In genomic region chr2:144269306-144269650, GRCm38 (mm10) we compare ENCODE assay signal across 9 mouse cellular contexts. TPM values are rescaled to one million over a fixed set of nuclear protein-coding genes. Genes with fewer than 3 reads are reported as not detected.
A peak's percentile ranks its signal among the peaks of the same experiment; 100 is the strongest.
DNase-seq lines count a peak whose midpoint lies in the region; ATAC-seq and TF ChIP-seq lines count a peak whose summit lies in the region.
"Had no signal": no experiment of that assay in that cellular context is flagged by ENCODE, and none has a peak within 500 bp of the region (broad histone marks: within the 10 kb centered on the region; RNA-seq: fewer than 3 reads in every experiment).

No protein-coding gene starts in this region.

- peak overlapping the region; percentile 97 for H3K4me3 ChIP-seq in heart, adult 2 months
- H3K4me3 ChIP-seq in C2C12 (ENCODE audit: insufficient read depth, poor library complexity, severe bottlenecking) = peak overlapping the region; percentile 96
- H3K4me3 ChIP-seq in forebrain, embryonic 15.5 days = peak overlapping the region; percentile 93
- peak overlapping the region; percentile 94 for H3K4me3 ChIP-seq in liver, embryonic 15.5 days (replicated peaks)

- DNase-seq in heart, adult 2 months = peak in 1 of 2 experiments; percentile 27
- no peak for DNase-seq in heart, adult 8-10 months (ENCODE audit: low spot score)
- DNase-seq in right cerebral cortex, adult 18-20 months = no peak
- DNase-seq in cerebellum, postnatal 4 days (ENCODE audit: low spot score in 2 of 2) = no peak
- DNase-seq in gastrocnemius, postnatal 14 days = no peak

- TF ChIP-seq EP300 in heart, adult 2 months (IDR thresholded peaks at IDR 0.05; ENCODE audit: insufficient read depth, low read depth, low read length) = no peak

- TF ChIP-seq CTCF in heart, adult 2 months (IDR thresholded peaks at IDR 0.05) = no peak
- TF ChIP-seq CTCF in C2C12 (IDR thresholded peaks at IDR 0.05; ENCODE audit: control insufficient read depth, insufficient read depth, insufficient read length) = no peak

- peaks cover 1% of the 10 kb centered on the region for H3K4me1 ChIP-seq in heart, adult 2 months (ENCODE audit: control insufficient read depth, insufficient read depth, low read length)
- H3K4me1 ChIP-seq in forebrain, embryonic 15.5 days = peaks cover 43% of the 10 kb centered on the region
- peaks cover 77% of the 10 kb centered on the region for H3K4me1 ChIP-seq in liver, embryonic 15.5 days (replicated peaks)

- WGBS in heart, adult 2 months = 13% methylated on average over 11 of the region's 11 CpGs
- WGBS in forebrain, embryonic 15.5 days = under 1% methylated on average over 11 of the region's 11 CpGs
- WGBS in liver, embryonic 15.5 days (ENCODE audit: insufficient replicate concordance) = under 1% methylated on average over 11 of the region's 11 CpGs

- no peak for ATAC-seq in forebrain, embryonic 15.5 days (replicated peaks)
- ATAC-seq in liver, embryonic 15.5 days (ENCODE audit: insufficient read depth) = no peak
- ATAC-seq: Patski had no signal

- peaks cover 84% of the 10 kb centered on the region for H3K79me3 ChIP-seq in C2C12 (ENCODE audit: low read depth)

- intact Hi-C loops in heart, adult 2 months (cut with DNase I) = no loop called here
- intact Hi-C loops in gastrocnemius, postnatal 14 days (cut with DNase I; ENCODE audit: low total_unique reads) = no loop called here

- no peaks in the 10 kb centered on the region for H3K9me3 ChIP-seq in forebrain, embryonic 15.5 days
- H3K9me3 ChIP-seq in liver, embryonic 15.5 days (replicated peaks) = no peaks in the 10 kb centered on the region

- peak overlapping the region; percentile 99 for H3K27ac ChIP-seq in heart, adult 2 months
- no peak overlapping the region for H3K27ac ChIP-seq in forebrain, embryonic 15.5 days (replicated peaks)
- H3K27ac ChIP-seq in liver, embryonic 15.5 days (replicated peaks) = peak overlapping the region; percentile 51

- H3K27me3 ChIP-seq in heart, adult 2 months (ENCODE audit: control insufficient read depth, insufficient read depth, low read length) = no peaks in the 10 kb centered on the region
- no peaks in the 10 kb centered on the region for H3K27me3 ChIP-seq in C2C12 (ENCODE audit: control insufficient read depth, insufficient read depth, insufficient read length)
- no peaks in the 10 kb centered on the region for H3K27me3 ChIP-seq in forebrain, embryonic 15.5 days
- no peaks in the 10 kb centered on the region for H3K27me3 ChIP-seq in liver, embryonic 15.5 days
- H3K27me3 ChIP-seq: Patski had no signal

- H3ac ChIP-seq in C2C12 (ENCODE audit: control insufficient read depth, insufficient read length, low read depth) = peak overlapping the region; percentile 61

- no peak overlapping the region for H3K9ac ChIP-seq in heart, adult 2 months (ENCODE audit: low read depth, low read length)
- H3K9ac ChIP-seq in forebrain, embryonic 15.5 days (replicated peaks) = peak overlapping the region; percentile 91
- peak overlapping the region; percentile 97 for H3K9ac ChIP-seq in liver, embryonic 15.5 days

- peak overlapping the region; percentile 74 for H3K4me2 ChIP-seq in forebrain, embryonic 15.5 days (replicated peaks)
- H3K4me2 ChIP-seq in liver, embryonic 15.5 days = peak overlapping the region; percentile 78

- peaks cover 3% of the 10 kb centered on the region for H3K79me2 ChIP-seq in heart, adult 2 months (replicated peaks; ENCODE audit: control insufficient read depth, insufficient read depth, low read length)
- peaks cover 100% of the 10 kb centered on the region for H3K79me2 ChIP-seq in C2C12 (ENCODE audit: control insufficient read depth, insufficient read depth)

- no peak for TF ChIP-seq POLR2A in heart, adult 2 months (IDR thresholded peaks at IDR 0.05; ENCODE audit: insufficient read depth, low read depth, low read length)

- peaks cover 22% of the 10 kb centered on the region for H3K36me3 ChIP-seq in heart, adult 2 months (ENCODE audit: control insufficient read depth, insufficient read depth, low read length)
- peaks cover 72% of the 10 kb centered on the region for H3K36me3 ChIP-seq in C2C12 (ENCODE audit: control insufficient read depth, insufficient read depth)
- H3K36me3 ChIP-seq in forebrain, embryonic 15.5 days = no peaks in the 10 kb centered on the region
- peaks cover 32% of the 10 kb centered on the region for H3K36me3 ChIP-seq in liver, embryonic 15.5 days (replicated peaks)

TF ChIP-seq in C2C12, 6 proteins besides CTCF, POLR2A, EP300 and RAD21:
- TF ChIP-seq MAX (IDR thresholded peaks at IDR 0.05) = no peak
- no peak for TF ChIP-seq USF1 (IDR thresholded peaks at IDR 0.05; ENCODE audit: low read depth)
- no peak for TF ChIP-seq FOSL1 (IDR thresholded peaks at IDR 0.05; ENCODE audit: insufficient read depth, low read length, poor library complexity, severe bottlenecking)
- no peak for TF ChIP-seq MYOD1 (IDR thresholded peaks at IDR 0.05; ENCODE audit: control insufficient read depth, insufficient read length, low read depth)
- TF ChIP-seq MYOG (IDR thresholded peaks at IDR 0.05; ENCODE audit: control insufficient read depth, extremely low read depth, insufficient read length) = no peak
- TF ChIP-seq CEBPB (IDR thresholded peaks at IDR 0.05; ENCODE audit: low read depth) = no peak

RNA-seq across cellular contexts. Expression of gene Mgme1, which starts 1.2 kb away (rescaled TPM):
- 10 to 100 TPM; 16.4 to 17.5 TPM for total RNA-seq in heart, adult 2 months (2021)
- polyA plus RNA-seq in heart, adult 2 months (2012; rRNA removed) = 7.3 and 11.9 TPM in 2 replicates
- total RNA-seq in heart, adult 8-10 months (2022) = 10 to 100 TPM; 14.5 to 18.5 (median 17.3) TPM
- polyA plus RNA-seq in C2C12 (2012; fragmentation: generic; extraction: Trizol) = 6.2 TPM
- polyA plus RNA-seq in forebrain, embryonic 15.5 days (2015; fragmentation: Nextera tagmentation; extraction: Ambion mirVana) = 10.9 and 12.8 TPM in 2 replicates
- polyA plus RNA-seq in liver, embryonic 15.5 days (2015; fragmentation: Nextera tagmentation; extraction: Ambion mirVana) = 9.8 and 10.5 TPM in 2 replicates
- total RNA-seq in gastrocnemius, postnatal 14 days (2021) = 1 to 10 TPM; 5.4 to 5.6 TPM

RNA-seq across cellular contexts. Expression of gene Snx5, which starts 1.4 kb away (rescaled TPM):
- 10 to 100 TPM; 51.5 to 55.3 TPM for total RNA-seq in heart, adult 2 months (2021)
- polyA plus RNA-seq in heart, adult 2 months (2012; rRNA removed) = 22.2 and 39.7 TPM in 2 replicates
- 10 to 100 TPM; 56.1 to 62.3 (median 59.5) TPM for total RNA-seq in heart, adult 8-10 months (2022)
- polyA plus RNA-seq in C2C12 (2012; fragmentation: generic; extraction: Trizol) = 87.4 TPM
- polyA plus RNA-seq in forebrain, embryonic 15.5 days (2015; fragmentation: Nextera tagmentation; extraction: Ambion mirVana) = 58.8 and 62.4 TPM in 2 replicates
- 55.7 and 59.4 TPM in 2 replicates for polyA plus RNA-seq in liver, embryonic 15.5 days (2015; fragmentation: Nextera tagmentation; extraction: Ambion mirVana)
- 10 to 100 TPM; 45.5 to 53.2 TPM for total RNA-seq in gastrocnemius, postnatal 14 days (2021)
